Mouse (Mus musculus) adrenal gland, postnatal 14 days (tissue): ENCODE results near the gene Slc15a1. TPM values are rescaled to one million over a fixed set of nuclear protein-coding genes. Genes with fewer than 3 reads are reported as not detected.

Experiments
- DNase-seq: peaks from one replicate; pipeline ENCODE4 v3.0.0; 2021; ENCODE audit warnings: mixed read lengths
- long read RNA-seq, 2 experiments: library from polyadenylated mRNA; stranded (forward); transcript quantifications; one replicate each; pipeline ENCODE4 v2.0.0; 2021
- total RNA-seq: library from RNA; stranded (reverse); gene quantifications from 2 replicates; pipeline ENCODE4 v1.2.3, GENCODE M21; 2021

The Slc15a1 gene
- 0.22 and 0.23 TPM in 2 replicates for total RNA-seq
- long read RNA-seq, experiment 1, result 0 reads
- long read RNA-seq, experiment 2, result 0 reads

DNA sequence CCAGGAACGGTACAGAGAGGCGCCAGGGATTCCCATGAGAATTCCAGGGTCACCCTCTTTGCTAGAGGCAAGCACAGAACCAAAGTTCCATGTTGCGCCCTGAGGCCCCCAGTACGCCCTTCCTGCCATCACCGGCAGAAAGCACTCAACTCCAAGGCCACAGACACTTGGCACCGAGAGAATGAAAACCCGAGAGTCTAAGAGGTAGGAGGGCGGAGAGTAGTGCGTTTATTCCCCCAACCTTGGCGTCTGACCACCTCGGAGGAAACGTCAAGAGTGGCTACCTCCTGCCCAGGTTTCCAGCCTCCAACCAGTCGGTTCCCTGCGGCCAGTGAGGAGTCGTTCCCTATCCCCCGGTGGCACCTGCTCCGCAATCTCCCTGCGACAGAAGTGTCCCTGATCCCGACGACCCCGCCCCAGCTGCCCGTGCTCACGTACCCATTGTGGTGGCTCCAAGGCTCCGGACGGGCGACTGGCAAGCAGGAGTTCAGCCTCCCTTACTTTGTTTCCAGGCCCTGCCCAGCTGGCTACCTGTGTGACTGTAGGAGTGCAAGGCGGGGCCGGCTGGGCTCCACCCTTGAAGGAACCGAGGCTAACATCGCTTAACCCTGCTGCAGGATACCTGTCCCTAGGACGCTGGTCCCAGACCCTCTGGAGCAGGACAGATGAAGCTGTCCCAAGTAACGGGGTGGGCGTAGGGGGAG lies at the start of gene Slc15a1:
Gene Slc15a1, minus strand, starts transcription at position 472 of the 704 bp plus-strand sequence.
- DNase-seq, result peak; percentile 21

DNA sequence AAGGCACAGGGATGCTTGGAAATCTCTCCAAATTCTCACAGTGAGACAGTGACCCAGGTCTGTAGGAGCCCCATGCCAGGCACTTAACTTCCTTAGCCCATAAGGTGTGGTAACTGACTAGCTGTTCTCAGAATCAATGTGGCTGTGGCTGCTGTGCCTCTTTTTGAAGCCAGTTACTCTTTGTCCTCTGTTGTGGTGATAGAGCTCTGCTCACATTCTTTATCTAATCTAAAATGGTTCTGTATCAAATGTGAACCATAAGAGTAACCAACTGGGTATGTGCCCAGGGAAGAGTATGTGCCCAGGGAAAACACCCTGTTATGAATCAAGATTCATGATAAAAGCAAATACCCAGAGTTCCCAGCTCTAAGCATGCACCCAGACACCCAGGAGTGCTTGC lies 48.7 kb upstream of the Slc15a1 start:
- DNase-seq, result no peak

DNA sequence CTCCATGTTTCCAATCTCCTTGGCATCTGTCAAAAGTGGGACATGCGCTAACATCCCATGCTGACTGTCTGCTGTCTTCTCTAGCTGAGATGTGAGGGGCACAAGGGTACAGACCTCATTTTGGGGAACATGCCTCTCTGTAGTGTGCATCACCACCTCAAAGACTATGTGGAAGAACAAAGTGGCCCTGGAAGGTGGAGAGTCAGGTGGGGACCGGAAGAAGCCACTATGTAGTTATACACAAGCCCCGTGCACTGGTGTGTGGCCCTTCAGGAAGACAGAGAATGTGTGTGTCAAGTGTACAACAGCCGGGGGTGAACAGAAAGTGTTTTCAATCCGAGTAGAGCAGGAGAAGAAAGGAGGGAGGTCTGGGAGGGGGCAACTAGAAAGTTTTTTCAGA lies 47.5 kb upstream of the Slc15a1 start:
- DNase-seq, result no peak

DNA sequence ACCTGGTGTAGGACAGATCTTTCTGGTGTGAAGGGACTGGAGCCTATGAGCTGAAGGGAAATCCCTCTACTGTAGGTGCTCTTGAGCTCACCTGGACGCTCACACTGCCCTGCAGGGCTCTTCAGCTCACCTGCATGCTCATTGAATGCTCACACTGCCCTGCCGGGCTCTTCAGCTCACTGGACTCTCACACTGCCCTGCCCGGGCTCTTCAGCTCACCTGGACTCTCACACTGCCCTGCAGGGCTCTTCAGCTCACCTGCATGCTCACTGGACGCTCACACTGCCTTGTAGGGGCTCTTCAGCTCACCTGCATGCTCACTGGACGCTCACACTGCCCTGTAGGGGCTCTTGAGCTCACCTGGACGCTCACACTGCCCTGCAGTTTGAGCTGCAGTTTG lies 44.8 kb upstream of the Slc15a1 start:
- no peak for DNase-seq

DNA sequence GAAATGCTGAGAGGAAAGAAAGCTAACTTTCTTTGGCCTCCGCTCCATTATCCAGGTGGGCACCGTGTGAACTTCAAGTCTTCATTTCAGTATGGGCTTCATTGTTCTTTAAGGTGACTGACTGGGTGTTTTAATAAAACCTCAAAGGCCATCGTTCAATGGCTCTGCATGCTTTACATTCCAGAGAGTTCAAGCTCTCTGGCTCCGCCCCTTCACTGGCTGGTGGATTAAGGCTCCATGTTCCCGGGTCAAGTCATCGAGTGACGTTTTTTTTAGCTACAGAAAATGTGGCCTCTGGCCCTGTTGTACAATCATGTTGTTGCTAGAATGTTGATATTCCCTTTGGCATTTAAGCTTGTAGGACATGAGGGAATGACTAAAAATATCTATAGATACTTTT lies 42.7 kb upstream of the Slc15a1 start:
- DNase-seq, result no peak

DNA sequence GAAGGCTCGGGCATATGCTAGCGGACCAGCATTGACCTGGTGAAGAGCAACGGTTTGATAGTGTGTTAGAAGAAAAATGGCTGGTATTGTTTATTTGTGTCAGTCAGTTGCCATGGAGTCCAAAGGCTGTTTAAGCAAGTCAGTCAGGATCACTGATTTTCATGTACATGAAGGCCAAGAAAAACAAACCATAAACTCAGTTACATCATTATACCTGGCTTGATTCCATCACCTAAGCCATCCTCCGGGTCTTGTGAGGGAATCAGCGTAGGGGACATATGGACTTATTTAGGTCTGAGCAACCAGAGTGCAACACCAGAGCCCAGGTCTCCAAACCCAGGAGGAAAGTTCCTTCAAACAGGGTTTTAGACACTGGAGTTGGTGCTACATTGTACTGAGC lies 41.6 kb upstream of the Slc15a1 start:
- no peak for DNase-seq

DNA sequence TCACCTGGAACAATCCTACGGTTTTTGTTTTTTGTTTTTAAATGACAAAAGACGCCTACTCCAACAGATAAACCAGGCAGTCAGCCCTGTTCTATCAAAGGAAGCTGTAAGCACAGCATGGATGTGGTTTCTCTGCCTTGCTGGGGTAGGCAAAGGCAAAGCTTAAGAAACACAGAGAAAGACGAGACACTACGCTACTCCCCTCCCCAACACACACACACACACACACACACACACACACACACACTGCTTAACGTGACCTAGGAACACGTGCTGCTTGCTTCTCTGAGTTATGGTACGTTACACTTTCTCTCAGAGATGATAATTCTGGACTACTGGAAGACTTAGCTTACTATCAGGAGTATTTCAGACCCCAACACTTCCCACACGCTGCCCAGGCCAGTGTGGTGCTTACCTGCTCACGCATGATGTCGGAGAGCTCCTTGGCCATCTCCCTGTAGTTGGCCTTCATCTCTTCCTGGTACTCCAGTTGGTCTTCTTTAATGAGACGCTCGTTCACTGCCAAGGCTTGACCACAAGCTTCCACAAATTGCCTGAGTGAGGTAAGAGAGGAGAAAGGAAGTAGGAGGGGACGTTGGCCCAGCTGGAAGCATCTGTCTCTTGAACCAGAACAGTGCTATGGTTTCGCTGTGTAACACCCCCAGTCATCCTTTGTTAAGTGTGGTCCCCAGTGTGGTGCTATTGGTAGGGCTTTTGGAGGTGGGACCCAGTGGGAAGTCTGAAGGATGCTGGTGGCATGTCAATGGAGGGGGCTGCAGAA lies 40.7 kb upstream of the Slc15a1 start:
- no peak for DNase-seq

DNA sequence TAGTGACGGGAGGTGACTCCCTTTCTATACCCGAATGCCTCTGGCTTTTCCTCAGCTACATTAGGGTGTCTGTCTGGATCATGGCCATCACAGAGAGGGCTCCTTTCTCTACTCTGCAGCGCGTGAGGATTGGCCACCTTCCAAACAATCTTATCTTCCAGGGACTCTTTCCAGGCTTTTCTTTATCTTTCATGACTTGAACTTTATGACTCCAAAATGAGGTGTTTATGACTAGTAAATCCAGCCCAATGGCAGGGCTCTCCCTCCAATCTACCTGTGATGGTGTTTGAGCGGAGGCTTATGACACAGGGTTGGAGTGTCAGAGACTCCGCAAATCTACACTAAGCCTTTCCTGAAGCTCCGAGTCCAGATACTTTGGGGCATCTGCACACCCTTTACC lies 36.2 kb upstream of the Slc15a1 start:
- DNase-seq, result no peak

DNA sequence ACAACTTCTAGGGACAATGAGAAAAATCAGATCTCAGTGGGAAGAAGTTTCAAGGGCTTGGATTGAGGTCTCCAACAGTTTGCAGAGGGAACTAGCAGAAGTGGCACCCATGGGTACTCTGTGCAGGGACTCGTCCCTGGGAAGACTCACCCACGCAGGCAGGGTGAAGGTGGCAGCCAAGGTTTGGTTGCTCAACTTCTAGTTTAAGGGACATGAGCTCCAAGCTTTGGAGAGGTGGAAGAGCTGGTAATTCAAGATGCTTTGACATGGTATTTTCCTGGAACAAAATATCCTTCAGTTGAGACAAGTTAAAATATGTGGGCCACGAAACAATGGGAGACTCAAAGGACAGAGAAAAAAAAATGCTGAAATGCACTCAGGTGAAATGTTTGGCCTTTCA lies 29.4 kb upstream of the Slc15a1 start:
- DNase-seq, result no peak

DNA sequence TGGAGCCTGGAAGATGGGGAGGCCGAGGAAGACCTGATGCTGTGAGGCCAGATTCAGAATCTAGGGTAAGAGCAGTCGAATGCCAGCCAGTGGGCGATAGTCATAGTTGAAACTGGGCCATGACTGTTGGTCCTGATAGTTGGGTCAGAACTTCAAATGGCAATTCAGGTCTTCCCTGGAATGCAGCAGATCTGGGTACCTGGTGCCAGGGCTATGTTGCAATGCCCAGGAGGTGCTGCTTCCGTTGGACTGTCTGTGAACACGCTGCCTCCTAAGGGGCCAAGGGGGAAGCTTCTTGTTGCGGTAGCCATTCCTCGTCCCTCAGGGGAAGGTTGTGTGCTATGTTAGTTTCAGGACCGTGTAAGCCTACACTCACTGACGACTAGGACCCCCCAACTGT lies 25.8 kb upstream of the Slc15a1 start:
- DNase-seq, result peak; percentile 26

DNA sequence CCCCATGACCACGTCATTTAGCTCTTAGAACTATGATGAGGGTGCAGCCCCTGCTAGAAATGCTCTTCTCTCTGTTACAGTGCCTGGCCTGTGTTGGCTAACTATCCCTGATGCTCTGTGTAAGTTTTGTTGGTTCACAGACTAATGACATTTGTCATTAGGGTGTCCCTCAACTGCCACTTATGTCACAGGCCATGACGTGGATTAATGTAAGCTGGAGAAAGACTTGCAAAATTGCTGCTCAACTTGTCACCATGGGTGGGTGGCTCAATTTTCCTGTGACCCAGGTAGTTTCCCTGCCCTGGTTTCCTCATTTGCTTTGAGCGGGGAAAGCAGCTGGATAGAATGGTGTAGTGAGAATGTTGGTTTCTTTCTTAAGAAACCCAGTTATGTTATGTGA lies 22.8 kb upstream of the Slc15a1 start:
- no peak for DNase-seq

DNA sequence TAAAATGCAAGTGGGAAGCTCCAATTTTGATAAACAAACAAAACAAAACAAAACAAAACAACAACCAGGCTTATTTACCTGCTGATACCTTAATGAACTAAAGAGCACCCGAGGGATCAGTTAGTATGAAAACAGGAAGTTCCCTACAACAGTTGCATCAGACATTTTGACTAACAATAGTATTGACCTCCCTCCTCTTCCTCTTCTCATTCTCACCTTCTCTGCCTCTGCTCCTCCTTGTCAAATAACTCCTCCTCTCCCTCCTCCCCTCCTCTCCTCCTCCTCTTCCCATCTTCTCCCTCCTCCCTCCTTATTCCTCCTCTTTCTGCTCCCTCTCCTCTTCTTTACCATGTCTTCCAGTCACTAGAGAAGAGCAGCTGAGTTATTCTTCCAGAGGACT lies 22.1 kb upstream of the Slc15a1 start:
- no peak for DNase-seq

DNA sequence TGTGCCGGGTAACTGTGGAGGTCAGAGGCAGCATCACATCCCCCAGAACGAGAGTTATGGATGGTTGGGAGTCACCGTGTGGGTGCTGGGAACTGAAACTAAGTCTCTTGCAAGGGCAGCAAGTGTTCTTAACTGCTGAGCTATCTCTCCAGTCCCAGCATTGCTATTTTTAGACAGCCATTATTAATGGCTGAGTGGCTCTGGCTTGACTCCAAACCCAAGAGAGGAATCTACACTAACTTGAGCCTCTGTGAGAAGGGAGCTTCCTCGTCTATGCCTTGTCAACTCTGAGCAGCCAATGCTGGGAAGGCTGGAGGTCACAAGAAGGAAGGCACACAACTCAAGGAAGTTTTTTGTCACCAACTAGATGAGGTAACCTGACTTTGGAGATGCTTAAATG lies 16.7 kb upstream of the Slc15a1 start:
- peak; percentile 48 for DNase-seq

DNA sequence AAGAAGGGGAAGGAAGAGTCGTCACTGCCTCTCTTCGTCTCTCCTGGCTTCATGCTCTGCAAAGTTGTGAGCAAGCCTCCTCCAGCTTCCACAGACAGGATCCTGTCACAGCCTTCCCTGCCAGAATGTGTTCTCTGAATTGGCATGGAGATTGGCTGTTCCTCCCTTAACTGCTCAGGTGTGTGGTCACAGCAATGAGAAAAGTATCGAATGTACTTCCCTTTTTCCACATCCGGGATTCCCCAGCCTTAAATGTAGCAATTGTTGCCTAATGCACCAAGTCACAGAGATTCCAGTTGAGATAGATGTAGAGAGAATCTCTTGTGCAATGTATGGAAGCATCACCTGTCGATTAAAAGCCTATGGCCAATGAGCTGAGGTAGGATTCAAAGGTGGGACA lies 11.8 kb upstream of the Slc15a1 start:
- no peak for DNase-seq

DNA sequence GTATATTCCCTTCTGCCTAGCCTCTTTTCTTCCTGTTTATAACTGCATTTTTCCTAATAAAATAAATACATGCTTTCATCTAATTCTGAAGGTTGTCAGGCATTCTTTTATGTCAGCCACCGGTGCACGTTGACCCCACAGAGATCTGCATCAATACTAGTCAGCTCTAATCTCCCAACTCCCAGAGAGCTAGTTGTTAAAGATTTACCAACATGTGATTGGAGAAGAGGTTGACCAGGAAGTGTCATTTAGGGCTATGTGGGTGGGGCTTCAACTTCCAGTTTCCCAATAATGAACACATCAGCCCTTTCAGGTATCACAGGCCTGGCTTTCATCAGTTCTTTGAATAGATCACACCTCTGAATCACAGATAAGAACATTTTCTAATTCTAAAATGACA lies 3.9 kb upstream of the Slc15a1 start:
- DNase-seq, result no peak

DNA sequence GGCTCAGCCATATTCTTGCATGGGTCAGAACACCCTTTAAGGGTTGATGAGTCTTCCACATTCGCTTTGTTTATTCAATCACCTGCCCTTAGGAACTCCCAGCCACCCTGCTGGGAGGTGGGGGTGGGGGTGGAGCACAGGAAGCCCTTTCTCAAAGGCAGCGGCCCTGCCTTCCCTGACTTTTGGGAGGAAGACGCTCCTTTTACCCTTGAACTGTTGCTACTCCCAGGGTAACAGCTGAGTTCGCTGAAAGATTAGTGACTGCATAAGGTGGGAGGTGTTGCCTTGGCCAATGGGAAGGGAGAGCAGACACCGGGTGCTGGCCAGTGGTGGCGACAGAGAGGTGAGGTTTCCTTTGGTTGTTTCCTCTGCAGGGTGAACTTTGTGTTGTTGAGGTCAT lies 1.3 kb upstream of the Slc15a1 start:
- DNase-seq, result no peak

DNA sequence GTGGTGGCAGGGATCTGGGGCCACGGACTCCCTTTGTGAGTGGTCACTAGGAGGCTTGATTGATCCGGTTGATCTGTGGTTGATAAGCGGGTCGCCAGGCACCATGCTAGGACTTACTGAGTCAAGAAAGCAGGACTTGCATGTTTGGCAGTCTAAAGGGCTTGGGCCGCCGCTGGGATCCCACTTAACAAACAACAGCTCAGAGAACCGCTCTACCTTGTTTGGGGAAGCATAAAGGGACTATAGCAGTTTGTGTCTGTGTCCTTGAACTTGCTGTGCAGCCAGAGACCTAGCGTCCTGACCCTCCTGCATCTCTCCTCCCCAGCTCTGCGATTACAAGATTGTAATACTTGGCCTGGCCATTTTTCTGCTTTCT lies 421 bp upstream of the Slc15a1 start:
- no peak for DNase-seq

DNA sequence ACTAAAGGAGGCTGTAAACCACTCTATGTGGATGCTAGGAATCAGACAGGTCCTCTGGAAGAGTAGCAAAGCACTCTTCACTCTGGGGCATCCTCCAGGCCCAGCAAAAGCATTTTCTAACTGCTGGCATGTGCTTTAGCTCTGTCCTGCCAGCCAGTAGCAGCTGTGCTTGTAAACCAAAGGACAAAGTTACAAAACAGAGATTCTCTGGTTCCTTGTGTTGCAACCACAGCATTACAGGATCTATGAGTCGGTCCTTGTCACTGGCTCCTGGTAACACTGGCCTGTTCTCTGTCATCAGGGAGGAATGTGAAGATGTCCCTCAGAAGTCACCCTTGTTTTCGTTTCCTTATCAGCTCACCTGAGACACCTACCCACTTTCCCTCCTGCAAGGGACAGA lies 4.5 kb downstream of the Slc15a1 start:
- no peak for DNase-seq

DNA sequence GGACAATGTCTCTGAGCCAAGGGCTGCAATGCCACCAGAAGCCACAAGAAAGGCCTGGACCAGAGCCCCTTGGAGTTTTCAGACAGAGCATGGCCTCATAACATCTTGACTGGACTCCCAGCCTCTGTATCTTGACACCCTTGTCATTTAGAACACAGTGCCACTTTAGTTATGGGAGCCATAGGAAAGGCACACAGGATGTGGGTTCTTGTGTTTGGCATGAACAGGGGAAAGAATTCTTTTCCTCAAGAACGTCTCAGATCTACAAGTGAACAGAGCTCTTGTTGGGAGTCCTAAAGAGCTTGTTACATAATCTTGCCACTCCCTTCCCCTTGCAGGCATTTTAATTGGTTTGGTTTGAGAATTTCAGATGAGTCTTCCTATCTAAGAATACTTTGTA lies 5.3 kb downstream of the Slc15a1 start:
- no peak for DNase-seq

DNA sequence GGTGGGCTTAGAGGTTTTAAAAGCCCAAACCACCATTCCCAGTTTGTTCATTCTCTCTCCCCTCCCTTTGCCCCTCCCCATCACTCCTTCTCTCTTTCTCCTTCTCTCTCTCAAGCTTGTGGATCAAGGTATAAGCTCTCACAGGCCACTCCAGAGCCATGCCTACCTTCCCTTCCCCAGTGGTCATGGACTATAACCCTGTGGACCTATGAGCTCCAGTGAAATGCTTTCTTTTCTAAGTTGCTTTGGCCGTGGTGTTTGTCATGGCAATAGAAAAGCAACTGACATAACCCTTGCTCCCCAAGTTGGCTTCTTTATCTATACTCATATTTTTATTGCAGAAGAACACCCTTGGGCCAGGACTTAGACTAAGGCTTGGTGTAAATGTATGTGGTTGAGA lies 7.3 kb downstream of the Slc15a1 start:
- no peak for DNase-seq

DNA sequence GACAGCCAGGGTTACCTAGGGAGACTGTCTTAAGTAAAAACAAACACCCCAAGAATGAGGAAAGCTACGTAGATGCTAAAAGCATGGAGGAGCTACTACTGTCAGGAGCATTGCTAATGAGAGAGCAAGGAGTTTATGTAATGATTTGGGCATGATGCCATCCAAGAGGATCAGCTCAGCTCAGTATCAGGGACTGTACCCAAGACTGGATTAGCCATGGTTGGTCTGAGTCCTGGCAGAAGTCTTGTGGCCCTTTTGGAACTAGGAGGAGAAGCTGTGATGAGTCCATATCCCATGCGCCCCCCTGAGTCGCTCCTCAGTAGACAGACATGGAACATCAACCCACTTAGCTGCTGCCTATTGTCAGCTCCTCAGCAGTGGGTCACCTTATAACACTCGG lies 9.3 kb downstream of the Slc15a1 start:
- no peak for DNase-seq

DNA sequence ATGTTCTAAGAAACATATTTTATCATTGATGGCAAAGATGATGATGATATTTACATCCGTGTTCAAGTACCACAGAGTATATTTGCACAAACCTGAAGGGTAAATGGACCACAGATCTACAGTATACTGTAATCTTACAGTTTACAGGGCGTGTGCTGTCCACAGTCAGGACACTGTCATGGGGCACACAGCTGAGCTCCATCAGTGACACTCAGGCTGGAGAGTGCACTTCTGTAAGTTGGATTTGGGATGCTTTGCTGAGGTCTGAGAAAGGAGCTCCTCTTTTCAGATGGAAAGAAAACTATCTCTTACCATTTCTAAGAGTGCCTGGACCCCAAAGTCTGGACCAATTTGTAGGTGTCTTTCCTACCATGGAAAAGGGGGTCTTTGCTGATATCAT lies 9.9 kb downstream of the Slc15a1 start:
- no peak for DNase-seq

DNA sequence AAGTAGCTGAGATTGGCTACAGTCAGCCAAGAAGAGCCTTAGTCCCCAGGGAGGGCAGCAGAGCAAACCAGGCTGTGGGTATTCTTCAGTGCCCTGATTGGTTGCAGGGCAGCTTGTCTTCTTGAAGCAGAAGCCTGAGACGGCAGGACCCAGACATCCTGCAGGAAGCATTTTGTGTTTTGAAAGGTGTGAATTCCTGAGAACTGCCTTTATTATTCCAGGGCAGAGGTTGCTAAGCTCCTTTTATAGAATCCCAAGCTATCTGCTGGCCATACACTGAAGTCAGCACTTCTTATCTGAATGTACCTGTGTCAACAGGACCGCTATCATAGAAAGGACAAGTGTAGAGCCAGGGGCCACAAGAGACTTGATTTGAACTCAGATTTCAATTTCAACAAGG lies 10.8 kb downstream of the Slc15a1 start:
- DNase-seq, result no peak

DNA sequence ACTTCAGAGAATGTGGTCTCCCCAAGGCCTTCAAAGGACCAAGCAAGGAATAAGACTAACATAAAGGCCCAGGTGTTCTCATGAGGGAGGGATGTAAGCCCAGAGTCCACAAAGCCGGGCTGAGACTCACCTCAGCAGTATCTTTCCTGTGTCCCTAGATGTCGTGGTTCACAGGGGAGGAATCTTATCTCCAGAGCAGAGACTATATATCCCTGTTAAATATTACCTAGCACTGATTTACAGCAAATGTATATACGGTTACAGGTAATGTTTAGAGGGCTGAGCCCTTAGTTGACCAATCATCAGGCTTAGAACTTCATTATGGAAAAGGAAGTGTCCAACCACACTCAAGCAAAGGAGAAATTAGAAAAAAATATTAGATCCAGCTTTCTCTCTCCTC lies 11.3 kb downstream of the Slc15a1 start:
- no peak for DNase-seq
